Mouse (Mus musculus): Measurements from ENCODE around the gene Nqo1. TPM values are rescaled to one million over a fixed set of nuclear protein-coding genes. Genes with fewer than 3 reads are reported as not detected.

Nqo1 gene
- total RNA-seq, 2 experiments from 2014 or later: 0.52 to 4.3 TPM

GRCm38 (mm10) chr8:107411391-107411790, 8.4 kb upstream of the Nqo1 start:
- ATAC-seq (replicated peaks; ENCODE audit: poor library complexity, severe bottlenecking): peak; percentile 80

DNA sequence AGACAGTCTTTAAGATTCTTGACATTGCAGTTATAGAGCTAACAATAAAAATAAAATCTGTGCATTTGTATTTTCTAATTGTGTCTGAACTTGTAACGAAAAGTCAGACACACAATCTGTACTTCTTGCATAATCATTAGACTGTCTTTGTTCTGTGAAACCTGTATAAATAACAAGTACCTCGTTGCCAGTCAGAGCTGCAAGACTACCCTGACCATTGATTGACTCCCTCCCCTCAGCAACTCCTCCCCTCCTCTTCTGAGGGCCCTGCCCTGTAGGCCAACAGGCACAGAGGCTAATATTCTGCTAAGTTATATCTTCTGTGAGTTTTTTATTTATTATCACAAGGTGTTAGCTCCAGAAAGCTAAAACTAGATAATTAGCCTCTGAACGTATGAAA, 2.9 kb upstream of the Nqo1 start:
- ATAC-seq (replicated peaks; ENCODE audit: poor library complexity, severe bottlenecking): no peak

- no peak for ATAC-seq (replicated peaks; ENCODE audit: poor library complexity, severe bottlenecking)
These were observed 1.1 kb upstream of the Nqo1 start for GRCm38 (mm10) chr8:107404057-107404456.

- no peak for ATAC-seq (replicated peaks; ENCODE audit: poor library complexity, severe bottlenecking)
These were observed 1.1 kb downstream of the Nqo1 start for GRCm38 (mm10) chr8:107401866-107402265.

DNA sequence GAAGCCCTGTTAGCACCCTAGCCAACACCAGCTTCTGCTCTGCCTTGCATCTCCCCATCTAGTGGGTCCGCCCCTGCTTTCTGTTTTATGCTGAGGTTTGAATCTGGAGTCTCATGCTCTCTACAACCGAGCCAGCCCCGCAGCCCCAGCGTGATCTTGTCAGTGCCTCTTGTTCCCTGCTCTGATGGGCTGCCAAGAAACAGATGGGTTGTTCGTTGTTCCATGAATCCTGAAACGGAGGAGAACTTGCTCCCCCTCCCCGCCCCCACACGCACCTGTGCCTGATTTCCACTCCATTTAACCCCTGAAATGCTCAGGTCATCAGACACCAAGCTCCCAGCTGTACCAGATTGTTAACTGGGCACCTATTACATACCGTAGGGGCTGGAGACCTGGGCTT, 3.5 kb downstream of the Nqo1 start:
- ATAC-seq (replicated peaks; ENCODE audit: poor library complexity, severe bottlenecking): no peak

DNA sequence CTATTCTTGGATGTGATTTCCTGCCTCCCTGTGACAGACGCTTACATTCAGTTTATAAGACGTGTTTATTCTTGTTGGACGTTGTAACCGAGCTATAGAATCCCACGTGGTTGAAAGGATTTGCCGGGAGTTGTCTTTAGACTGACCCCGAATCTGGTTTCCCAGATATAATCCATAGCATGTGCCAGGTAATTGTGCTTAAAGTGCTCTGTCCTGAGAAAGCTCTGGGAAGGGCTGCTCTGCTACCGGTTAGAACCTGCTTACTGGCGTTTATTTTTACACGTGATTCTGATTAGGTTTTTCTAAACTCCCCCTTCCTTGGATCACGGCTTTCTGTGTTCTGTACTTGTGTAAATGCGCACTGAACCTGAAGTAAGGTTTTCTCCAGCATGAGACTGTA, 5.3 kb downstream of the Nqo1 start:
- no peak for ATAC-seq (replicated peaks; ENCODE audit: poor library complexity, severe bottlenecking)

DNA sequence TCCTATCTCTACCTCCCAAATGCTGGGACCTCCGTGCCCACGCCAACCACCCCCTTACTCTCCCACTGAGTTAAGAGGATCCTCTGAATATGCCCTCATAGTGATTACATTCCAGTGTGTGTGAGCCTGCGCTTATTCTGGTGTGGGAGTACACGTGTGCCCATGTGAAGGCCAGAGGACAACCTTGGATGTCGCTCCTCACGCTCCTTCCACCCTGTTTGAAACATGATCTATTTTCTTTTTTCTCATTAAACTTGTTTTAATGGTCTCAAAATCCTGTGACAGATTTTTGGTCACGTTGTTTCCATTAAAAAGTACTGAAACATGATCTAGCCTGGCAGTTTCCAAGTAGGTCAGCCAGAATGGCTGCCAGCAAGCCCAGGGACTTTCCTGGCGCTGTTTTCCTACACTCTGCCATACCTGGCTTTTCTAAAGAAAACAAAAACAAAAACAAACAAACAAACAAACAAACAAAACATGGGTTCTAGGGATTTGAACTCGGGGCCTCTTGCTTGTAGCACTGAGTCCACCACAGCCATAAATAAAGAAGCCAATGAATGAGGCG, 6.8 kb downstream of the Nqo1 start:
- no peak for ATAC-seq (replicated peaks; ENCODE audit: poor library complexity, severe bottlenecking)

GRCm38 (mm10) chr8:107395397-107395796, 7.6 kb downstream of the Nqo1 start:
- no peak for ATAC-seq (replicated peaks; ENCODE audit: poor library complexity, severe bottlenecking)

- ATAC-seq (replicated peaks; ENCODE audit: poor library complexity, severe bottlenecking): no peak
These were observed 11.9 kb downstream of the Nqo1 start for GRCm38 (mm10) chr8:107391136-107391516.

DNA sequence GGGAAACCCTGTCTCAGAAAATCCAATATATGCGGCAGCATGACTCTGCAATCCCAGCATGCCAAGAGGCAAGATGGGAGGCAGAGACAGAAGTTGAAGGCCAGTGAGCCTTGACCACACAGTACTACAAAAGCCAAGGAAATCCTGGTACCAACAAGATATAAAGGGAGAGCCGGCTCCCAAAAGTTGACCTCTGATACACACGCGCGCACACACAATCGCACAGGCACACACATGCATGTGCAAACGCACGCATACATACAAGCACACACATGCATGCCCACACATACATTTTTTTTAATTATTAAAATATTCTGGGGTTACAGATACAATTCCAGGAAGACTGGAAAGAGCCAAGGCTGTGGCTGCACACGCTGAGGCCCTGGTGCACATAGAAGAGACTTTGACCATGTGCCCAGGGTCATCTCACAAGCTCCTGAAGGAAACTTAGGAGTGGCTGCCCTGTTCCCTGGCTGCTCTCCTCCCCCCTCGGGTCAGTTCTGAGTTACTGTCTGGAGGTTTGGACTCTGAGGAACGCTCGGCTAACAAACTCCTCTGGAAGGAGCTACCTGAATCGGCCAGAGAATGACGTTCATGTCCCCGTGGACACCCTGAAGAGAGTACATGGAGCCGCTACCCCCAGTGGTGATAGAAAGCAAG, 12.4 kb downstream of the Nqo1 start:
- ATAC-seq (replicated peaks; ENCODE audit: poor library complexity, severe bottlenecking): no peak

DNA sequence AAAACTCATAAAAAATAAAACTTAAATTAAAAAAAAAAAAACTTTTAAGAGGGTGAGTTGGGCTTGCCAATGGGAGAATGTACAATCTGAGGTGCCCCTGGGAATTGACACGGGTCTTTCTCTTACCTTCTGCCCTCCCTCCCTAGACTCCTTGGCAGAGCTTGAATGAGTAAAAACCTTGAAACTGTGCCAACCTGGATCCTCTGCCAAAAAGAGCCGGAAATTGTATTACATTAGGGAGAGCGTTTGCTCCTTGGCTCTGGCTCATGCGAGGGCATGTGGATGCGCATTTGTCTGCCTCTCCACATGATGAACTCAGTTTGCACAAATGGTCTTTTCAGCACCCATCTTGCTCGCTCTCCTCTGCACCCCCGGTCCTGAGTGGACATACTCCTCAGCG, 13.4 kb downstream of the Nqo1 start:
- no peak for ATAC-seq (replicated peaks; ENCODE audit: poor library complexity, severe bottlenecking)

- no peak for ATAC-seq (replicated peaks; ENCODE audit: poor library complexity, severe bottlenecking)
These were observed 15.1 kb downstream of the Nqo1 start for GRCm38 (mm10) chr8:107387861-107388260.

- peak; percentile 35 for ATAC-seq (replicated peaks; ENCODE audit: poor library complexity, severe bottlenecking)
These were observed 16.4 kb downstream of the Nqo1 start for GRCm38 (mm10) chr8:107386642-107387041.

GRCm38 (mm10) chr8:107386171-107386570, 16.8 kb downstream of the Nqo1 start:
- ATAC-seq (replicated peaks; ENCODE audit: poor library complexity, severe bottlenecking): no peak

GRCm38 (mm10) chr8:107385063-107385462, 17.9 kb downstream of the Nqo1 start:
- ATAC-seq (replicated peaks; ENCODE audit: poor library complexity, severe bottlenecking): no peak

- no peak for ATAC-seq (replicated peaks; ENCODE audit: poor library complexity, severe bottlenecking)
These were observed 18.4 kb downstream of the Nqo1 start for GRCm38 (mm10) chr8:107384651-107385050.

- ATAC-seq (replicated peaks; ENCODE audit: poor library complexity, severe bottlenecking): no peak
These were observed 20.1 kb downstream of the Nqo1 start for GRCm38 (mm10) chr8:107382898-107383297.

DNA sequence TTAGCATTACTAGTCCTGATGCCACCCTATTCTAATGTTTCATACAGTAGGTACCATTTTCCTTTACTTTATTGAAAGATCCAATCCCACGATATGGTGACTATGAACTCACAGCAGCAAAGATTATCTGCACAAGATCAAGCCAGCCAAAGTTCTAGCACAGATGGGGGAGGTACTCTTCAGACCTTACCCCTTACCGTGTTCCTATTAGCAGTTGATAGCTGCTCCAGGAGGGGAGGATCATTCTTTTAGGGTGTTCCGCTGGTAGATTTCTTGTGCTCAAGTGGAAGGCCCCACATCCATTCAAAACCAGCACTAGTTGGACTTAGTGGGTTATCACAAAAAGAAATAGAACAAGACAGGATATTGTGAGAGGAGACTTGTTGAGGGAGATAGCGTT, 21.3 kb downstream of the Nqo1 start:
- ATAC-seq (replicated peaks; ENCODE audit: poor library complexity, severe bottlenecking): no peak

DNA sequence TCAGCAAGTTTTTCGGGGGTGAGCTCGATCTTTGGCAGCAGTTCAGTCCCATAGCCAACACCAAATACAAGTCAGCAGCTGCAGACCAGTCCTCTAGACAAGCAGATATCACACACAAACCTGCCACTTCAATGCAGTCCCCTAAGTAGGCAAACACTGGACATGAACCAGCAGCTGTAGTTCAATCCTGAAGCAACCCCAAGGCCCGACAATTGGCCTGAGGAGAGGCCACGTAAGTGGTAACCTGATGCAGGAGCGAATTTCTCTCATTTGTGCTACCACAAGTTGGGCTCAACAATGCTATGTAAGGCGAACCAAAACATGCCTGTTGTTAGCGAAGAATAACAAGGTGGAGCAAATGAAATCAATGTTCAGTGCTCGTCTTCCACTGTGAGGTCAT, 22.3 kb downstream of the Nqo1 start:
- no peak for ATAC-seq (replicated peaks; ENCODE audit: poor library complexity, severe bottlenecking)

- ATAC-seq (replicated peaks; ENCODE audit: poor library complexity, severe bottlenecking): no peak
These were observed 25.7 kb downstream of the Nqo1 start for GRCm38 (mm10) chr8:107377346-107377745.

GRCm38 (mm10) chr8:107370311-107370710, 32.7 kb downstream of the Nqo1 start:
- ATAC-seq (replicated peaks; ENCODE audit: poor library complexity, severe bottlenecking): no peak

All from granulocyte monocyte progenitor cell, adult 5-6 weeks (primary cell).